Mouse (Mus musculus) left cerebral cortex, postnatal 36 days (tissue): Measurements from ENCODE around the gene Rnasek. TPM values are rescaled to one million over a fixed set of nuclear protein-coding genes. Genes with fewer than 3 reads are reported as not detected.
A peak's percentile ranks its signal among the peaks of the same experiment; 100 is the strongest.

Experiments used
- DNase-seq, 2 experiments: peaks; one replicate each; pipeline ENCODE4 v3.0.0; 2021 to 2022; ENCODE audit warnings: low spot score in 2 of 2, mixed read lengths in 1 of 2
- intact Hi-C: fragments of 180-260 bp; cut with DNase I; formaldehyde crosslinking; loops from one replicate; pipeline ENCODE4 v1.15.1; 2025
- total RNA-seq, 2 experiments: library from RNA; stranded (reverse); gene quantifications; 2 replicates each; pipeline ENCODE4 v1.2.3; 2021

Gene Rnasek
- total RNA-seq, 2 experiments from 2014 or later = 246 to 287 TPM

DNA sequence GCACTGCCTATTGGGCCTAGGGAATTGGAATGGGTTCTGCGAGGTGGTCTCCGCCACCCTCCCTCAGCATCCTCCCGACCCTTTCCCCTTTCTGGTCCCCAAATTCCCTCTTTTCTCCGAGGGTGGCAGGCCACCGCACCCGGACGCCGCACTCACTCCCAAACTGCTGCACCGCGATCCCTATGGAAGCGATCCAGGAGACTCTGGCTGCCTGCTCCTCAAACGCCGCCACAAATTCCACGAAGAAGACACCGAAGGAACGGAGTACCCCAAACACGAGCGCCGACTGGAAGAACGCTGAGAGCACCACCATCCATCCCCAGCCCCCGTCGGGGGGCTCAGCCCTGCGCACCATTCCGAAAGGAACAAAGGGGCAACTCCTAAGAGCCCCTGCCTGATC, 19.3 kb downstream of the Rnasek start:
- intact Hi-C loops = no loop called here
- DNase-seq = peak in 1 of 2 experiments; percentile 27

DNA sequence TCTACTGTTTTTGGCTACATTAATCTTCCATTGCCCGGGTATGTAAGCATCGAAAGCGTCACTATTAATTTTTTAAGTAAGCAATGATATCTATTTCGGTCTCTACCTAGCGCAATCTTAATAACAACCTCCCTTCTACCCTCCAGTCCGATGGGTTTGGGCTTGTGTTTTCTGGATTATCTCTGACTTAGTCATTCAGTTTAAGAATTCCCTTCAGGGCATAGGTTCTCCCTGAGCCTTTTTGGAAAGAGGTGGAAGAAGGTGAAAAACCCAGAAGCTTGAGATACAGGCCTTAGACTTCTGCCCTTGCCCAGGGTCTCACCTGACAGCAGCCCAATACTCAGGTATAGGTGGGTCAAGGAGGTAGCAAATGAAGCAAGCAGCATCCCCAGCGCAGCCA, 19.8 kb downstream of the Rnasek start:
- no peak for DNase-seq
- intact Hi-C loops = no loop called here

DNA sequence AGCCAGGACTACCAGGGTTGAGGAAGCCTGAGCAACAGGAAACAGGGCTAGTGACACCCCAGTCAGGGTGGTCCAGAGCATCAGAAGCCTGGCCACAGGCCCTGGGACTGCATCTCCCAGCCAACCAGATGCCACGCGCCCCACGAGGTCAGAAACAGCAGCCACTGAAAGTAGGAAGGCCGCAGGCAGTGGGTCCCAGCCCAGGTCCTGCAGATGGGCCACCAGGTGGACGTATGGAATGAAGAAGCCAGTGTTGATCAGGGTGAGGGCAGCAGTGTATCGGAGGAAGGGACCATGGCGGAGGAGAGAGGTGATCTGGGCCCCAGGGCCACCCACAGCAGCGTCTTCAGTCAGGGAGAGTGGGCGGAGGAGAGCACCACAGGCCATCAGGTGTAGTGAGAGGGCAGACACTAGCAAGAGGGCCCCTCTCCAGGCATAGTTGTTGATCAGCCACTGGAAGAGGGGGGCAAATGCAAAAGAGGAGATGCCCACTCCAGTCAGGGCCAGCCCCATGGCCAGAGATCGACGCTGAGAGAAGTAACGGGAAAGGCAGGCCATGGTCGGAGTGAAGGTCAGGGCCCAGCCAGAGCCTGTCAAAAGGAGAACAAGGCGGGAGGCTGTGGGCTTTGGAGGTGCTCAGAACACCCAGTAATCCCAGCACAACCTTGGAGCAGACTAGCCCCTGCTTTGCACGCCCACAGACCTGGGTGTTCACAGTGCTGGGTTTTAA, 20.7 kb downstream of the Rnasek start:
- intact Hi-C loops = no loop called here
- peak in 1 of 2 experiments; percentile 8 for DNase-seq

DNA sequence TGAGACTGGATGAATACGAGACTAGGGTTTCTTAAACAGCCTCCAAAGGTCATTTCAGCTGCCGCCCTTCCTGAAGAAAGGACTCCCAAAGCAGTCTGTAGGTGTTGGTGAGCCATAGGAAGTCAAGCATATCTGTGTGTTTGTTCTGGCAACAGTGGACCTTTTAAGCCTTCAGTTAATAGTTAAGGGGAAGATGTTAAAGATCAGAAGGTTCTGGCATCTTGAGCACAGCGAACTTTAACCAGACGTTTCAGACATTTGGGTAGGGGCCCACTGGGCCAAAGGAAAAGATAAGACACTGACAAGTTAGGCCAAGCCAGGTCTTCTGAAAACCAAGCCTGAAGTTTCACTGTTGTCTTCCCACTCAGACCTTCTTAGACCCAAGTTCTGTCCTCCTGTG, 21.6 kb downstream of the Rnasek start:
- no peak for DNase-seq
- intact Hi-C loops = no loop called here

DNA sequence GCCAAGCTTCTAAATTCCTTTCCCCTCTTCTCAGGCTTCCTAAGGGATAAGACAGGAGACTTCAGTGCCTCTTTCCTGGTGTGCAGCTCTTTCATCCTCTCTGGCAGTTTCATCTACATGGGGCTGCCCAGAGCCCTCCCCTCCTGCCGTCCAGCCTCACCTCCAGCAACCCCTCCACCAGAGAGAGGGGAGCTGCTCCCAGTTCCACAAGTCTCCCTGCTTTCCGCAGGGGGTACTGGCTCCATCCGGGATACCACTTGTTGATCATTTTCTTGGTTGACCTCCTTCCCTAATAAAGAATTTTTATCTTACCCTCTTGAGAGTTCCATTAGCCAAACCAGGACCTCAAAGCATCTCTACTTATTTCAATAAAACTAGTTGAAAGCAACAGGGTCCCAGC, 23.5 kb downstream of the Rnasek start:
- DNase-seq = no peak
- intact Hi-C loops = no loop called here

DNA sequence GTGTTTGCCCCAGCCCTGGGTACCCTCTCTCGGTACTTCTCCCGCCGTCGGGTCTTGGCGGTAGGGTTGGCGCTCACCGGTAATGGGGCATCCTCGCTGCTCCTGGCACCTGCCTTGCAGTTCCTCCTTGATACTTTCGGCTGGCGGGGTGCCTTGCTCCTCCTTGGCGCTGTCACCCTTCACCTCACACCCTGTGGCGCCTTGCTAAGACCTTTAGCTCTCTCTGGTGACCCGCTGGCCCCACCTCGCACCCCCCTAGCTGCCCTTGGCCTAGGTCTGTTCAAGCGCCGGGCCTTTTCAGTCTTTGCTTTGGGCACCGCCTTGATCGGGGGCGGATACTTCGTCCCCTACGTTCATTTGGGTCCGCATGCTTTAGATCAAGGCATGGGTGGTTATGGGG, 24.3 kb downstream of the Rnasek start:
- no peak for DNase-seq
- intact Hi-C loops = no loop called here

DNA sequence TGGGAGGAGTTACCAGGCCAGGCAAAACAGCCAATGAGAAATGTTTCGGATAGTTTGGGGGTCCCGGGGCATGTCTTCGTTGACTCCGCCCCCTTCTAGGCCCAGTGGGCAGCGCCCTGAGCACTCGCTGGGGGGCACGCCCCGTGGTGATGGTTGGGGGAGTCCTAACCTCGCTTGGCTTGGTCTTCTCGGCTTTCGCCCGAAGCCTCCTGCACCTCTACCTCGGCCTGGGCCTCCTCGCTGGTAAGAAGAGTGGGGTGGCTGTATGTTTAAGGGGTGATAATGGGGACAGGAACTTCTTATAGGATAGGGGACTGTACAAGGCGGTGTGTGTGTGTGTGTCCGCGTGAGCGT, 24.8 kb downstream of the Rnasek start:
- intact Hi-C loops = loop anchor here (5.0 kb wide), 2 partner anchors 158 to 283 kb away; no protein-coding TSS in a partner anchor
- no peak for DNase-seq

DNA sequence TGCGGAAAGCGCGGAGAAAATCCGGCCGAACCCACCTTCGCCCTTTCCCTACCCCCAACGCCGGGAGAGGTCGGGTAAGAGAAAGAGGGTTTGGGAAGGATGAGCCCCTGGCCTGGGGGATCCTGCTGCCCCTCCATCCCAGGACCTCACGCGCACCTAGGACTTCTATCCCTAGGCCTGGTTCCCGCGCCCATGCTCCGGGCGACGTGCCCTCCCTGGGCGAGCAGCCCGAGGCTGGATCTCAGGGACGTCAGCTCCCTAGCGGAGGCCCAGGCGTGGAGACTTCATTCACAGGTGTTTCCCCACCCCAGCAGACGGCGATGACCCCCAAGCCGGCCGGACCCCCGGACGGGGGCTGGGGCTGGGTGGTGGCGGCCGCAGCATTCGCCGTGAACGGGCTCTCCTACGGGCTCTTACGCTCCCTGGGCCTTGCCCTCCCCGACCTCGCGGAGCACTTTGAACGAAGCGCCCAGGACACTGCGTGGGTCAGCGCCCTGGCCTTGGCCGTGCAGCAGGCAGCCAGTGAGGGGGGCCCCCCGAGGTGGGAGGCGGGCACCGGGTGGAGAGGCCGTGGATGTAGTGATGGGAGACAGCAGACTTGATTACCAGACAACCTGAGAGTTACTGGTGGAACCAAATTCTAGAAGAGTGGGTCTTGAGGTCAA, 25.3 kb downstream of the Rnasek start:
- intact Hi-C loops = loop anchor here (5.0 kb wide), 2 partner anchors 157 to 282 kb away; no protein-coding TSS in a partner anchor
- peak in 1 of 2 experiments; percentile 56 for DNase-seq

DNA sequence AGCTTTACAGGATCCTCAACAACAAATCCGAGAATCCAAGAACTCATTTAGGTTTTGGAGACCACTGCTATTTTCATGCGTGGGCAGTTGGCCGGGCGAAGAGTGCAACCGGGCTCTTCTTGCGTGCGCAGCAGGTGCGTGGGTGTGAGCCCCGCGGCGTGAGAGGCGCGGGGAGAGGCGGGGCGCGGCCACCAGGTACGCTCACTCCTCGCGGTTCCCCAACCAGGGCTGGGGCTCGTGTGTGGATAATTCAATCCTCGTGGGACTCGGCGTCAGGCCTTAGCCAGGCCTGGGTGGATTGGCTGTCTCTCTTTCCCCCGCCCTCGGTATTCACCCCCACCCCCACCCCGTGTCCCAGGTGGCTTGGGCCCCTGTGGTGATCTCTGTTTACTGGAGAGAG, 25.9 kb downstream of the Rnasek start:
- DNase-seq = peak in 1 of 2 experiments; percentile 60
- intact Hi-C loops = loop anchor here (5.0 kb wide), 2 partner anchors 156 to 281 kb away; no protein-coding TSS in a partner anchor

DNA sequence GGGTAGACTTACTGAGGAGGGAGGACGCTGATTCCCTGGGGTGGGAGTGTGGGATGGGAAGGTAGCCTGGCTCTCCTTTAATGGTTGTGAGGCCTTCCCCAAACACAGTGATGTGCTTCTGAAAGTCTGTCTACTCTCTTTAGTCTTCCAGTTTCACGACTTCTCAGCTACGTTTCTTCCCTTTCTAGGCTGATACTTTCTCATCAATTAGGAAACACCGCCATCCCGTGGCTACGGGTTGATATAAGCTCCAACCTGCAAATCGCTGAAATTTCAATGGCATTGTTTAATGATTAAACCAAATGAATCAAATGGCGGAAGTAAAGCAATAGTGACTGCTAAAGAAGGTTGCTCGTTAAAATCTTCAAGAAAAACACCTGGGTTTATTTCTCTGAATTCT, 26.7 kb downstream of the Rnasek start:
- no peak for DNase-seq
- intact Hi-C loops = loop anchor here (5.0 kb wide), 2 partner anchors 156 to 281 kb away; no protein-coding TSS in a partner anchor

DNA sequence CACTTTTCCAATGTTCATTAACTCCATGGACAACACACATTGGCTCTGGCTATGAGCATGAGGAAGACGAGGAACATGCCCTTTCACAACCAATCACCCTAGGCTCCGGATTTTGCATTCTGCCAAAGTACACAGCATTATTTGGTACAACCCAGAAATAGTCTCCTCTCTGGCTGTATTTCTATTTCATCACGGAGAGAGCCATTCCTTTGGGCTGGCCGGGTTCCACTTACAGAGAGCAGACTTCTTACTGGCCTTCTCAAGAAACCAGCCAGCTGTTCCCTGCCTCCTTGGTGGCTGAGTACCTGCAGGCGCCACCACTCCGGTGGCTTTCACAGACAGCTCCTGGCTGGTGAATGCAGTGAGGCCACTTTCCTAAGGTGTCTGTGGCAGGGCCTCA, 27.2 kb downstream of the Rnasek start, which contains the start of gene Slc16a11:
Gene Slc16a11 (plus strand): TSS at position 330 of the 400 bp plus-strand sequence.
- intact Hi-C loops = loop anchor here (5.0 kb wide), 2 partner anchors 155 to 280 kb away; no protein-coding TSS in a partner anchor

DNA sequence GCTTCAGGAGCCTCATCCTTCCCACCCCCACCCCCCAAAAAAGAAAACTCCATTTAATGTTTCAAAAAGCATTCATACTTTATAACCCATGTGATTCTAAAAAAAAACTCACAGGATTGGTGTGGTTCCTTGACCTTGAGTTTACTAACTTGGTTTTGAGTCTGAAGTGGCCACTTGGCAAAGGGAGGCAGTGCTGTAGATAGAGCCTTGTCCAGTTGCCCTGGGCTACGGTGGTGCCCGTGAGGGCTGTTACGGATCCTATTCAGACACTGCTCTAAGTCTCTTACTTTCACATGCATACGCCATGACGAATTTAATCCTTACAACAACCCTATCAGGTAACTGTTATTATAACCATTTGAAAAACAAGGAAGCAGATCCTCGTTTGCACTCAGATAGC, 27.7 kb downstream of the Rnasek start:
- intact Hi-C loops = loop anchor here (5.0 kb wide), 2 partner anchors 155 to 280 kb away; no protein-coding TSS in a partner anchor
- no peak for DNase-seq

More for the DNA sequence above, 27.2 kb downstream of the Rnasek start, which contains the start of gene Slc16a11:
- DNase-seq = no peak

DNA sequence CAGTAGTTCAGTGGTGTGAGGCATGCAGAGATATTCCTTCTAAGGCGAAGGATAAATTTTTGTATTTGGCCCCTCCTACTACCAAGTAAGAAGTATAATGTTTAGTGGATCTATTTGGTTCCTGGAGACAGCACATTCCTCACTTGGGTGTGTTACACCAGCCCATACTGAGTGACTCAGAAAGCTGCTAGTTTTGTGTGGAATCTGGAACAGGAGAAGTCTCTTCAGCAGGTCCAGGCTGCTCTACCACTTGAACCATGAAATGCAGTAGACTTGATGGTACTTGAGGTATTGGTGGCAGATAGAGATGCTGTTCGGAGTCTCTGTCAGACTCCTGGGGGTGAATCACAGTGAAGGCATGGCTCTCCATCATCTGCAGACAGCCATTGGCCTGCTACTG, 29.0 kb downstream of the Rnasek start:
- no peak for DNase-seq
- intact Hi-C loops = loop anchor here (5.0 kb wide), 2 partner anchors 153 to 278 kb away; no protein-coding TSS in a partner anchor

DNA sequence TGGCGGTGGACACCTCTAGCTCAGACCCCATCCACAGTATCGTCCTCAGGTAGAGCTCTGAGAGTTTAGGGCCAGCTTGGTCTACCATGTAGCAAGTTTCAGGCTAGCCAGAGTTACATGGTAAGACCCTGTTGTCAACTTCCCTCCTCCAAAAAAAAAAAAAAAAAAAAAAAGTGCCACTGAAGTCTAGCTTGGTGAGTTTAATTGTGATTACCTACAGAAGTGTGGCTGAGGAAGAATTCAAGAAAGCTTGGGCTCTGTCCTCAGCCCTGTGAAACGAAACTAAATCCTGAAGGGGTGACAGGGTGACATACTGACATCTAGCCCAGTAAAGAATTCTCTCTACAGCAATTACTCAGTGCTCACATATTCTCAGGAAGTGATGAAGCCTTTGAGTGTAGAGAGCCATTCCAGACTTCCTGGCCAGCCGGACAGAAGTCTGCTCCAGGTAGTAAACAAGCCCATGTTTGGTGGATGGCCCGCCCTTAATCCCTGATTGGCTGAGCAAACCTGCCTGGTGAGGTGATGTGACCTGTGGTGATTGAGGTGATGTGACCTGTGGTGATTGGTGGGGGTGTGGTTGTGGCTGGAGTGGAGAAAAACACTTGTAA, 30.8 kb downstream of the Rnasek start:
- no peak for DNase-seq
- intact Hi-C loops = no loop called here

DNA sequence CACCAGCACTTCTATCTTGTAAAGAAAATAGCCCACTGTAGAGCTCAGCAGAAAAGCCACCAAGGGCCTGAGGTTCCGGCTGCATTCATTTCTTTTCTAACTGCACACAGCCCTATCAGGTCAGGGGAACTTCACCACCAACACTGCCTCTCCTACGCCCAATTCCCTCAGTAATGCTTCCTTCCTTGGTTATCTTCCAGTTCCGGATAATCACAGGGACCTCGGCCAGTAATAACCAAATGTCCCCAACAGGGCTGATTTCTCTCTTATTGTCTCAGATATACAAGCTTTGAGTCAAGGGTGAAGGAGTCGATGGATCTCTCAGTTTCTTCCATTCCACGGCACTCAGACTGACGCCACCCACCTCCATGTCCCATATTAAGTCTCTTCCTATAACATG, 32.4 kb downstream of the Rnasek start:
- no peak for DNase-seq
- intact Hi-C loops = no loop called here

DNA sequence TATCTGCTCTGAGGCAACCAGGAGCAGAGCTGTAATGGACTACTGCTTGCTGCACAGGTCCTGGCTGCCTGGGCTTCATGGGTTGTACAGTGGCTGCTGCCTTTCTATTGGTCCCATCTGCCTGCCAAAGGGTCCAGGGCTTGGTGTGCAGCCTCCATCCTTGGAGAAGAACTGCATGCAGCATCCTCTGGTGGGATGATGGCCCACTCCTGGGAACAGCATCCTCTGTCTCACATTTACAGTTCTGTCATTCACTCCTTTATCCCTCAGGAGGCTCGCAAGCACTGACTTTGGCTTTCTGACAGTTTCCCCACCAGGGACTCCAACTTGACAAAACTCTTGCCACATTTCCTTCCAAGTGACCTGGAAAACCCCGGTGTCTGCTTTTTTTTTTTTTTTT, 32.8 kb downstream of the Rnasek start:
- intact Hi-C loops = no loop called here
- no peak for DNase-seq

DNA sequence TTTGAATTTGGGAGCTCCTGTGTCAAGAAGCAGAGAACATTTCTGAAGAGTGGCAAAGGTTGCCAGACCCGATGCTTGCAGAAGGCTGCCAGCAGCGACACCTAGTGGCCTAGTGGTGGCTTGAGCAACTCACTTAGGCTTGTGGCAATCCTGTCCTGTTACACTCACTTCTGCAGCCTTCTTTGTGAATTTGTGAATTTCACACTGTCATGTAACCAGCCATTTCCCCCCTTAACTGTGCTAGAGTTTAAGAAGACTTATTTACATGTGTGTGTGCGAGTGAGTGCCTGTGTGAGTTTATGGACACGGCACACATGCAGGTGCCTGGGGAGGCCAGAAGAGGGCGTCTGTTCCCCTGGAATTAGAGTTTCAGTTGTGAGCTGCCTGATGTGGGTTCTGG, 38.0 kb downstream of the Rnasek start:
- intact Hi-C loops = loop anchor here (2.0 kb wide), 1 partner anchor 127 kb away; no protein-coding TSS in a partner anchor
- DNase-seq = peak; percentile 61 to 62

DNA sequence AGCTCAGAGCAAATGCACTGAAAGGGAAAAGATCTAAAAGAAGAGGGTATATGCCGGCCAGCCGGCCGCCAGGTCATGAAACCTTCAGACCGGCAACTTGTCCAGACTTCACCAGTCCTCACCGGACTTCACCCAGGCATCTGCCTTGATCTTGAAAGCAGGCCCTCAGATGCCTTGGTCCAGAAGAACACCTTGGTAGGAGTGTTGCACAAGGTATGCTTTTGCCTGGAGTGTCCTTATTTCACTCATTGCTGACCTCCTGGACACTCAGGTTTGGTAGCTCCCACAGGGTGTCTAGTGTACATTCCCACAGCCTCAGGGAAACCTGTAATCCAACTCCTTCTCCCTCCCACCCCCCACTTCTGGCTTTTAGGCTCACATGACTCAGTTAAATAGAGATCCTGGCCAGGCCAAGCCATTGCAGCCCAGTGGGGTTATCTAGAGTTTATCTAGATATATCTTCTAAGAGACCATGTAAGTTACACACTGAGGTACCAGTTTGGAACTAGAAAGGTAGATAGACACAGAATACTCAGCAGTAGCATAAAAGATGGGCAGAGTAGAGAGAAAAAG, 39.5 kb downstream of the Rnasek start:
- intact Hi-C loops = loop anchor here (2.0 kb wide), 1 partner anchor 125 kb away; no protein-coding TSS in a partner anchor

DNA sequence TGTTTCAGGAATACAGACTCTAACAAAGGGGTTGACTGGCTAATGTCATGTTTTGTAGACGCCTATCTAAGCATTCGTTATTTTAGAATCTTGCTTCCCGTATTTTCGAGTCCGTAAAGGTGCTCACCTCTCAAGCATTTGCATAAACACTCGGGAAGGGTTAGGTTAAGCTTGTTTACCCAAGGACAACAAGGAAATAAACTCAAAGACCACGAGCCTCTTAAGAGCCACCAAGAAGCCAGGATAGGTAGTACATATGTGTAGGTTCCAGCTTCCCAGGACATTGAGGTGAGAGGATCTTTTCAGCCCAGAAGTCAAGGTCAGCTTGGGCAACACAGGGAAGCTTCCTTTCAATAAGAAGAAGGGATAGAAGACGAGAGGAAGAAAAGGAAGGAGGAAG, 40.5 kb downstream of the Rnasek start:
- intact Hi-C loops = no loop called here
- DNase-seq = no peak

More for the DNA sequence above, 39.5 kb downstream of the Rnasek start:
- no peak for DNase-seq

DNA sequence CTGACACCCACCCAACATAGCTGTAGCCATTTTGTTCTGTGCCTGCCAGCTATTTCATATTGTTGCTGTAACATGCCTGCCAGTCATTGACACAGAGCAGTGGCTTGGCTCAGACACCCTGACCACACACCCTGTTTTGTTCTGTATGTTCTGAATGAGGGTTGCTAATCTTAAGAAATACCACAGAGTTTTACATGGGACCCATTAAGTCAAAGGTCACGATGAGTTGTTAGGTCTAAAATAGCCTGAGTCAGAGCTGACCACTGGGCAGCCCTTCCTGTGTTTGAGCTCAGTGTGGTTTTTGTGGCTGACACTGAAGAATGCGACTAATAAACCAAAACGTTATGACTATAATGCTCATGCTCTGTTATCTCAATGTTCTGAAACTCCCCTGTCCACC, 41.3 kb downstream of the Rnasek start:
- DNase-seq = no peak
- intact Hi-C loops = no loop called here
